Mouse (Mus musculus) small intestine, adult 2 months (tissue): ENCODE results near the gene Gm14548.
"Not testable (repeated sequence)": the region's sequence is repeated elsewhere in the genome, so short reads cannot be mapped to it uniquely, and the experiment has no call there.

Source experiments
- CTCF ChIP-seq: fragments of 200-500 bp; IDR thresholded peaks from 2 replicates; pipeline ENCODE4 v1.5.1; 2012; ENCODE audit warnings: low read depth, mild to moderate bottlenecking, control low read depth, inconsistent platforms, low read length, moderate library complexity, mixed read lengths; ENCODE audit not compliant: insufficient replicate concordance, insufficient read length; ENCODE audit errors: extremely low read depth
- POLR2A ChIP-seq: fragments of 200-500 bp; IDR thresholded peaks from 2 replicates; pipeline ENCODE4 v1.6.1; 2012; ENCODE audit warnings: low read depth, mild to moderate bottlenecking, control low read depth, inconsistent platforms, low read length, moderate library complexity

GRCm38 (mm10) chr7:3844951-3845350 lies 53.0 kb downstream of the Gm14548 start, which contains the start of gene Pira2:
- not testable (repeated sequence) for TF ChIP-seq CTCF, POLR2A
